Mouse (Mus musculus) adrenal gland, postnatal 25 days (tissue): ENCODE measurements around the gene Elp6. TPM values are rescaled to one million over a fixed set of nuclear protein-coding genes. Genes with fewer than 3 reads are reported as not detected.

ENCODE experiments used
- DNase-seq: peaks from one replicate; pipeline ENCODE4 v3.0.0; 2021; ENCODE audit warnings: mixed read lengths
- microRNA-seq, 2 experiments: library from miRNA; unstranded; fragments of <30 nt; microRNA quantifications; one replicate each; pipeline ENCODE4 v1.2.0; 2021
- total RNA-seq: library from RNA; stranded (reverse); gene quantifications from 2 replicates; pipeline ENCODE4 v1.2.3, GENCODE M21; 2021

Elp6 gene
- total RNA-seq, 1 experiment from 2014 or later, result 10.1 TPM

DNA sequence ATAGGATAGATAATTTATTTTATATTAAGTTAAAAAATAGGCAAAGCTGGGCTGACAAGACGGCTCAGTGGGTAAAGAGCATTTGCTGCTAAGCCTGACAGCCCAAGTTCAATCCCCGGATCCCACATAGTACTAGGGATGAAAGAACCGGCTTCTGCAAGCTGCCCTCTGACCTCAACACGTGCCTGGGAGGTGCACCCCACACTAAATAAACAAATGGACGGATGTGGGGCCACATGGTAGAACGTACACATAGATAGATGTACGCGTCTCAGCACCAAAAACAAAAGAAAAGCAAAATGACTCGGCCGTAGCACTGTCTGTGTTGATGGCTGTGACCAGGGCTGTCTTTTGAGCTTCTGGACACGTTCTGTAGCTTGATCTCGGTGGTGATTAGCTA lies 56.3 kb downstream of the Elp6 start:
- DNase-seq, result no peak

DNA sequence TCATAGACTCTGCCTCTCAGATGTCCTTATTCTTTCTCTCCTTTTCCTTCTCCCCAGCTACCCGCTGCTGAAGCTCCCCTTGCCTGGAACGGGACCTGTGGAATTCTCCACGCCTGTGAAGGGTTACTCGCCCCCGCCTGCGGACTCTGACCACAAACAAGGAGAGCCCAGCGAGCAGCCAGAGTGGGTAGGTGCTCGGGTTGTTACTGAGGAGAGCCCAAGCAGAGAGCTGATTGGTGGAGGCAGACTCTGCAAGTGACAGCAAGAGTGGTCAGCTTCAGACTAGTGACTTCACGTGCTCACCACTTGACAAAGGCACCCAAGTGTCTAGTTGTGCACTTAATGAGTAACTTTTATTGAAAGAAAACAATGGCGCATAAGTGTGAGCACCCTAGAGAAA lies 57.4 kb downstream of the Elp6 start:
- DNase-seq, result no peak

- DNase-seq, result peak; percentile 55
Measured at GRCm38 (mm10) chr9:110366746-110367145, 61.8 kb downstream of the Elp6 start.

DNA sequence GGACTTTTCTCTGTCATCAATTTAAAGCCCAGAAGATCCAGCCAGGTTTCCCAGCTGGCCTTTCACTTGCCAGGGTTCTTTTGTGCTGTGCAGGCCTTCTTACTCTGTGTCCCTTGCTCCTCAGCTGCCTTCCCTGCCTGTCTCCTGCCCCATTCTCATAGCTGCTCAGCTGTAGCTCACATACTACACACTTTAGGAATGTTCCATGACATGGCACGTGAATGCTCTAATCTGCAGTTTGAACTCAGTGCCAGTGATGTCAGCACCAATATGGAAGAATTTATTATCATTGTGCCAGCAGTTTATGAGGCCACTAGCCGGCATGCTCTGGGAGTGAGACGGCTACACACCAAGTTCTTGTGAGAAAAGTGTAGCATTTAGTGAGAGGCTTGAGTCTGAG lies 64.9 kb downstream of the Elp6 start:
- no peak for DNase-seq

Small RNA genes lying within 50 kb of the gene (microRNA-seq; reads per million reads assigned to microRNA genes)
- 52.1 to 73.3 reads per million in 2 experiments for gene Mir6236

Other genes starting within 250 kb of the Elp6 start
- 62.0 and 67.1 TPM in 2 replicates for gene Smarcc1, start 187.5 kb upstream of the Elp6 start, total RNA-seq
- 96.3 and 116 TPM in 2 replicates for gene Dhx30, start 187.3 kb upstream of the Elp6 start, total RNA-seq
- gene Cspg5, start 61.4 kb upstream of the Elp6 start, total RNA-seq, result 23.1 and 26.6 TPM in 2 replicates
- 92.5 and 151 TPM in 2 replicates for gene Scap, start 28.1 kb downstream of the Elp6 start, total RNA-seq
- gene Ptpn23, start 103.0 kb downstream of the Elp6 start, total RNA-seq, result 72.2 and 89.7 TPM in 2 replicates
- not detected in 2 replicates for gene Ngp, start 114.6 kb downstream of the Elp6 start, total RNA-seq
- 11.9 and 12.1 TPM in 2 replicates for gene Klhl18, start 171.5 kb downstream of the Elp6 start, total RNA-seq
- gene Kif9, start 171.8 kb downstream of the Elp6 start, total RNA-seq, result 0.71 and 1.2 TPM in 2 replicates
- 93.7 and 94.5 TPM in 2 replicates for gene Setd2, start 227.4 kb downstream of the Elp6 start, total RNA-seq